Mouse (Mus musculus): ENCODE results near the gene Slc1a5.

The Slc1a5 gene

DNA sequence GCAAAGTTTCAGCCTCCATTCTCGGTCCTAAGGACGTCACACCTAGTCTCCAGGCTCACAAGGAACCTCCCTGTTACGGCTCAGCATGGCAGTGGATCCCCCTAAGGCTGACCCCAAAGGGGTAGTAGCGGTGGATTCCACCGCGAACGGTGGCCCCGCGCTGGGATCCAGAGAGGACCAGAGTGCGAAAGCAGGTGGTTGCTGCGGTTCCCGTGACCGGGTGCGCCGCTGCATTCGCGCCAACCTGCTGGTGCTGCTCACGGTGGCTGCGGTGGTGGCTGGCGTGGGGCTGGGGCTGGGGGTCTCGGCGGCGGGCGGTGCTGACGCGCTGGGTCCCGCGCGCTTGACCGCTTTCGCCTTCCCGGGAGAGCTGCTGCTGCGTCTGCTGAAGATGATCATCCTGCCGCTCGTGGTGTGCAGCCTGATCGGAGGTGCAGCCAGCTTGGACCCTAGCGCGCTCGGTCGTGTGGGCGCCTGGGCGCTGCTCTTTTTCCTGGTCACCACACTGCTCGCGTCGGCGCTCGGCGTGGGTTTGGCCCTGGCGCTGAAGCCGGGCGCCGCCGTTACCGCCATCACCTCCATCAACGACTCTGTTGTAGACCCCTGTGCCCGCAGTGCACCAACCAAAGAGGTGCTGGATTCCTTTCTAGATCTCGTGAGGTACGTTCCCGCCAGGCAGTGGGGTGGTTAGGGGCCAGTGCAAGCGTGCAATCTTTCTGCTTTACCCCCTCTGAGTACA lies 845 bp downstream of the Slc1a5 start:
- CTCF ChIA-PET: no interaction called here

DNA sequence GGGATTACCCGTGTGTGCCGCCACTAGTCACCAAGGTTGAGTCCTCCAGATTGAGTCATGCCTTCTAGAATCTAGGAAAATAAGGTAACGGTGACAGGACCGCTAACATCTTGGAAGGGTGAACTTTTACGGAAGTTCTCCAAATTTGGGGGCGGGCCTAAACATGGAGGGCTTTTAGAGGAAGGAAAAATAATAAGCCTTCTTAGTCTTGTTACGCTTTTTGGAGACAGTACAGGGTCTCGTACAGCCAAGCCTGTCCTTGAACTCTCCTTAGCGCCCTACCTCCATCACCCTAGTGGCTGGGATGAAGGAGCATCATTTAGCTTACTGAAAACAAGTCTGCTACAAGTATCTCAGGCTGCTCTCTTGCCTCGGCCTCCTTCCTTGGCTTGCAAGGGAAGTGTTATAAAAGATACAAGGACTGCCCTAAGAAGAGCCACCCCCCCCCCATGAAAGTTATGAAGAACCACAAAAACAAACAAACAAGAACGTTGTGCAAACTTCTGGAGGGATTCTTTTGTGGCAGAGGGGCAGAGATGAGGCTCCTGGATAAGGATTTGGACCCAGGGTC lies 1.5 kb downstream of the Slc1a5 start:
- CTCF ChIA-PET: no interaction called here

DNA sequence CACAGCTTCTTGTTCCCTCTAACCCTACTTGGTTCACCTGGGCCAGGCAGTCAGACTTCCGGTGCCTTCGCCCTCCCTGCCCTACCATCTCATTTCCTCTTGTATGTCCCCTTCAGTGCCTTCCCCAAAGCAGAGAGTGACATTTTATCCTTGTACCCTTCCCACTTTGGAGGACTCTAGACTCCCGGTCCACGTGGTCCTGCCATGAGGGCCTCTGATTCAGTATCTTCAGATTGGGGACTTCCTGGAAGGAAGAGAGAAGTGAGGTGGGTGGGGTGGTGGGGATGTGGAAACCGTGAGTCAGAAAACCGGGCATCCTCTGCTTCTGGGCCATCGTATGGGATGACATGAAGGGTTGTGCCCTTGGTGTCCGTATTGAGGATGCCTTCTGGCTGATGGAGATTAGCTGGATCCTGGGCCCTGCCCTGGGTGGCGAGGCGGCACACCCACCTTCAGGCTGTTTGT lies 2.1 kb downstream of the Slc1a5 start:
- CTCF ChIA-PET: no interaction called here

DNA sequence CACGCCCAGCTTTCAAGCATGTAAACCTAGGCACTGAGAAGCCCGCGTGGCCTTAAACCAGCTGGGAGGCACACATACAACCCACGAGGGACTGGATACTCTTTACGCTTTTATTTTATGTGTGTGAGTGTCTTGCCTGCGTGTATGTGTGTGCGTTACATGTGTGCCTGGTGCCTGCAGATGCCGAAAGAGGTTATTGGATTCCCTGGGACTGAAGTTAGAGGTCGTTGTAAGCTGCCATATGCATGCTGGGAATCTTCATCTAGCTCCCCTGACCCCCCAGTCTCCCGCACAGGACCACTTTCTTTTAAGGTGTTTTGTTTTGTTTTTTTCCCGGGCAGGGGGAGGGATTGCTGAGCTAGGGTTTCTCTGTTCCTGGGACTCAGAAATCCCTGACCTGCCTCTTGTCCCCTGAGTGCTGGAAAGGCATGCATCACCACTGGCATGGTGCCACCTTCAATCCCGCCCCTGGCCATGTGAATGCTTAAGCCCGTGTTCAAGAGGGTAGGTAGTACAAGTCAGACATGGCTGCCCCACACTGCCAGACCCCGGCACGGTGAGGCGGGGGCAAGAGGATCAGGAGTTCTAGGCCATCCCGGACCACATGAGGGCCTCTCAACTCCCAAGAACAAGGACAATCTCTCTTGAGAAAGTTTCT lies 2.7 kb downstream of the Slc1a5 start:
- CTCF ChIA-PET: no interaction called here

DNA sequence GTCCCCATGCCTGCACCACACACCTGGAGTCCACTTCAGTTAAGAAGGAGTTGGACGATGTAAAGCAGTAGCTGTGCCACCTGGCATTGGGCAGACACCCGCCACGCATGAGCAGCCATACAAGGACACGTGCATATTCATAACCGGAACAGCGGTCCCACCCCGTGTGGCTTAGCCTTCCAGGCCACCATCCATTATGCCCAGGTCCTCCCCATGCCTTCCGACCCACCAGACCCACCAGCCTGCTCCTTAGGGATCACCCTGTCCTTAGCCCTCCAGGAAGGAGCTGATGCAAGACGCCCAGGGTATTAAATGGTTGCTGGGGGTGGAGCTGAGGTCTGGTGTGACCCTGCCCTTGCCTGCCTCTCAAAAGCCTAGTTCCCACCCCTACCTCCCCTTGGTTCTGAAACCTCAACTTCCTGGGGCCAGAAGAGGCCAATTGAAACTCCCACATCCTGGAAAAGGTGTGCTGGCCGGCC lies 3.4 kb downstream of the Slc1a5 start:
- CTCF ChIA-PET: no interaction called here

DNA sequence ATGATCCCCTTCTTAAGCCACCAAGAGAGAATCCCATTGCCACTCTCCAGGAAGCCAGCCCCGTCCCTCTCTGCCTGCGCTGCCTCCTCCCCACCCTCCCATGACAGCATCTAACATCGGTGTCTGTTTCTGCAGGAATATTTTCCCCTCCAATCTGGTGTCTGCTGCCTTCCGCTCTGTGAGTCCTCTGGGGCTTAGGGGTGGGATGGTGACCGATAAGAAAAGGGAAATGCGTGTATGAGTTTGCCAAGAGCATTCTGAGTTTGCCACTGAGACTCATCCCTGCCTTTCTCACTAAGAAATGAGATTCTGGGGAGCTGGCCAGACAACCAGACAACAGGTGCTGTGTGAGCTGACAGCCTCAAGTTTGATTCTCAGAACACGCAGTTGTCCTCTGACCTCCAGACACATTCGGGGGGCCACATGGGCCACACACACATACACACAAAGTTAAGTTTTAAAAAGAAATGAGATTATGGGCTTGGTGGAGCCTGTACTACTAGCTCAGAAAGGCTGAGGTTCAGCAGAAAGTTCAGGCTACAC lies 4.5 kb downstream of the Slc1a5 start:
- CTCF ChIA-PET: no interaction called here

DNA sequence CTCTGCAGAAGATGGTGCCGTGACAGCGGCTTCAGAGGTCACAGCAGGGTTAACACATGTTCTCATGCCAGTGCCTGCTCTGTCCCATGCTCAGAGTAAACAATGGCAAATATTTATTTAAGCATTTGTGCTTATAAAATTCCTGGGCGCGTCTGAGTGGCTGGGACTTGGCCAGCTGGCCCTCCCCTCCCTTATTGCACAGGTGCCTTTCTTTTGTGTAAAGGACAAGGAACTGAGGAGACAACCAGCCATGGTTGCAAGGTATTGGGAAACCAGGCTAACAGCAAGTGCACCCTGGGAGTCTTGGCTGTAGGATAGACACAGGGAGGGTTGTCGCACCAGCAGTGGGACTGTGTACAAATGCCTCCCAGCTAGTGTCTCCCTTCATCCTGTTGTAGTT lies 11.2 kb downstream of the Slc1a5 start:
- CTCF ChIA-PET: interaction anchor here (0.6 kb wide), 1 partner anchor 177 kb away, joined by 6 read pairs; no protein-coding TSS in a partner anchor

DNA sequence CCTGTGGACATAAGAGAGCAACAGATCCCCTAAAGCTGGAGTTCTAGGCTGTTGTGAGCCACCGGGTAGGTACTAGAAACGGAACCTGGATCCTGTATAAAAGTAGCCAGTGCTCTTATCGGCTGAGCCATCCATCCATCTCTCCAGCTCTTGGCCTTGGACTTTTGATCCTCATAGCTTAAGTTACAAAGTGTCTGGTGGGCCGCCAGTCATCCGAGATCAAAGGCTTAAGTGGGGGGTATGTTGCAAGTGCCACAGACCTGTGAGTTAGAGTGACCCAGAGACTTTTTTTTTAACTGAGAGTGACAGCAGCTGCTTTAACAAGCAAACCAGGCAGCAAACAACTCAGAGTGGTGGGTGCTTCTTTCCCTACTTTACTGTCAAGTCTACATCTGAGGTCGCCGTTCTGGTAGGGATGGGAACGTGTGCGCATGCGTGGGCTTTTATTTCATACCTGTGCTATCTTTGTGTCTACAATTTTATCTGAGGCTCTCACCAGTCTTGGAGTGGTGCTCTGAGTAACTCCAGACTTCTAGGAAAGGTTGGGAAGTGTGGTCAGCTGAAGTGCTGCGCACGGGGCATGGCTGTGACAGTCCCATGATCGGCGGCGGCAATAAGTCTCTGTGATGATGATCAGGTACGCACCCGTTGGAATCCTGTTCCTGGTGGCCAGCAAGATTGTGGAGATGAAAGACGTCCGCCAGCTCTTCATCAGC lies 12.0 kb downstream of the Slc1a5 start:
- CTCF ChIA-PET: interaction anchor here (0.6 kb wide), 2 partner anchors 71 to 176 kb away, joined by 3 to 6 read pairs; no protein-coding TSS in a partner anchor

DNA sequence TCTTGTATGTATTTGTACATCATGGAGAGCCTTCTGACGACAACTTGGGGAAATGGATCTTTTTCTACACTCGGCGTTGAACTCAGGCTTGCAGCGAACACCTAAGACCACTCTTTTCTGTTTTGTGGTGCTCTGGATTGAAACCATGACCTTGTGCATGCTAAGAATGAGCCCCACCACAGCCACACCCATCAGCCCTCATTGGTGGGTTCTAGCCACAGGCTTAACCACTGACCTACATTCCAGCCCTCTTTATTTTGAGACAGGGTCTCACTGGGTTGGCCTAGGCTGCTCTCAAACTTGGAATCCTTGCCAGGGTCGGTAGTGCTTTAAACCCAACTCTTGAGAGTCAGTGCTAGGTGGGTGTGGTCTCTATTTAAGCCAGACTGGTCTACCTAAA lies 13.7 kb downstream of the Slc1a5 start:
- CTCF ChIA-PET: no interaction called here

DNA sequence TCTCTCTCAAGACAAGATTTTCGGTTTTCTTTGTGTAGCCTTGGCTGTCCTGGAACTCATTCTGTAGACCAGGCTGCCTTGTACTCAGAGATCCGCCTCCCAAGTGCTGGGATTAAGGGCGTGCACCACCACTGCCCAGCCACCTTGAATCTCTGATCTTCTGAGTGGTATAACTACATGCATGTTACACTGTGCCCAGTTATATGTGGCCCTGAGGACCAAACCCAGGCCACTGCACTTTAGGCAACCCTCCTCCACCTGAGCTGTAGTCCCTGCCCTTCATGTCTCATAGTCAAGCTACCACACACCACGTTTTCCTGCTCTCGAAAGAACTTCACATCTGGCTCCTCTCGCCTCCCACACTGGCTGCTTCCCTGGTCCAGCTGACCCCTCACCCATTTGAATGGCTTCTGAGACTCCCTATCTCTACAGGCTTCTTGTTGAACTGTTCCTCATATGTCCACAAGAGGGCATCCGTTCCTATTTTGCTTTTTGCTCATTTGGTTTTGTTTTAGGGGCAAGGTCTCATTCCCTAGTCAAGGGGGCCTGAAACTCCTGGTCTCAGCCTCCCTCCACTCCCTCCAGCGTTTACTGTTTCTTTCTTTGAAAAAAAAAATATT lies 23.4 kb downstream of the Slc1a5 start:
- CTCF ChIA-PET: no interaction called here

DNA sequence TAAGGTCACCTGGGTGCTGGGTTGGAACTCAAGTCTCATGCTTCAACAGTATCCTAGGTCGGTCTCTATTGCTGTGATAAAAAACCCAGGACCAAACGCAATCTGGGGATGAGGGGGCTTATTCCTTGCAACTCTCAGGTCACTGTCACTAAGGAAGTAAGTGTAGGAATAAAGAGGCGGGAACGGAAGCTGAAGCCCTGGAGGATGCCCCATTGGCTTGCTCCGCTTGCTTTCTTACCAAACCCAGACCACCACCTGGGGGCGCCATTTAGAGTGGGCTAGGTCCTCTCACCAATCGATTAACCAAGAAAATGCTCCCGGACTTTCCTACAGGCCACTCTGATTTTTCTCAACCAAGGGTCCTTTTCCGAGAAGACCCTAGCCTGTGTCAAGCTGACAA lies 26.8 kb downstream of the Slc1a5 start:
- CTCF ChIA-PET: interaction anchor here (0.5 to 1.0 kb wide), 6 partner anchors 62 to 184 kb away, joined by 3 to 16 read pairs (median 8); no protein-coding TSS in a partner anchor

DNA sequence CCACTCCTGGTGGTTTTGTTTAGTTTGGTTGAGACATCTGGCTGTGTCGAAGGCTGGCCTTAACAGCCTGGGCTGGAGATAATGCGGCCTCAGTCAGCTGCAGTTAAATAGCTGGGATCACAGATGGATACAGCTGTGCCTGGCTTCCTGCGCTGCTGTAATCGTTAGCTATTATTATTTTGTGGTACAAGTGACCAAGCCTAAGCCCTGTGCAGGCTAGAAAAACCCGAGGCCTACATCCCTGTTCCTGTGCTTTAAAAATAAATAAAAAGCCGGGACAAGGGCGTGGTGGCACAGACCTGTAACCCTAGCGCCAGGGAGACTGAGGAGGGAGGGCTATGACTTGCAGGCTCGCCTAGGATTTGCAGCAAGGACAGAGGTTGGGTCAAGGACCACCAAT lies 27.5 kb downstream of the Slc1a5 start:
- CTCF ChIA-PET: interaction anchor here (0.9 to 1.0 kb wide), 2 partner anchors 172 to 185 kb away, joined by 3 to 6 read pairs; no protein-coding TSS in a partner anchor

DNA sequence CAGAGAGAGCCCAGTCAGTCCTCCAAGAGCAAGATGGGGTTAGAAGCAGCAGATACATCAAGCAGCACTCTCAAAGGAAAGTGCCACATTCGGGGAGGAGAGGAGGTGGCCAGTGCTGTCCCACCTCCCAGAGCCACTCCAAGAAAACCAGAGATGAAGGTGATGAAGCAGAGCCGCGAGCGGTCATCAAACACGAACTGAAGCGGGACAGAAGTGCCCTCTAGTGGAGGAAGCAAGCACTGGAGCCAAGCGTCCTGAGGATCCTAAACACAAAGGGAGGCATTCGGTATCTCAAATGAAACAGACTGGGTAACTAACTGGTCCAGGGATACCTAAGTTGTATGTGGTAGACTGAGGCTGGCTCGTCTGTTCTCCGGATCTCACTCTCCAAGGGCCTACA lies 28.6 kb downstream of the Slc1a5 start:
- CTCF ChIA-PET: interaction anchor here (0.6 to 1.4 kb wide), 3 partner anchors 27 to 86 kb away, joined by 3 read pairs; no protein-coding TSS in a partner anchor

DNA sequence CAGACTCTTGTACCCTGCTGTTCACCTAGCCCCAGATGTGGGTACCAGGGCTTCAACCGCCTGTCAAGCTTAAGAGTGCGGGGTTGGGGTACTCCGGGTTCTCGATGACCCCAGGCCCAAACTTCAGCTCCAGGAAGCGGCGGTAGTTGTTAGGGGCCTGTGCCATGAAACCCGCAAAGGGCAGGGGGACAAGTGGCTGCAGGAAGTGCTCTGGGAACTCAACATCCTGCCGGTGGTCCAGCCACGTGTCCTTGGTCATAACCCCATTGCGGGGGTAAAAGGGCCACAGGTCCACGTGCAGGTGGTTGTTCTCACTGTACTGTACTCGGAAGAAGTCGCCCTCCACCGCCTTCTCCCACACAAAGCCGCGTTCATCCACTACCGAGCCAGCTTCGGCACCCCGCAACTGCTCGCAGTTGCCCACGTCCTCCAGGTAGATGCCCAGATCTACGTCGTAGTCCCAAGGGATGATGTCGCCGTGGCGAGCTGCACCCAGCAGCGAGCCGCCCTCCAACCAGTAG lies 29.3 kb downstream of the Slc1a5 start:
- CTCF ChIA-PET: interaction anchor here (0.6 to 1.4 kb wide), 2 partner anchors 27 to 85 kb away, joined by 3 read pairs; no protein-coding TSS in a partner anchor

DNA sequence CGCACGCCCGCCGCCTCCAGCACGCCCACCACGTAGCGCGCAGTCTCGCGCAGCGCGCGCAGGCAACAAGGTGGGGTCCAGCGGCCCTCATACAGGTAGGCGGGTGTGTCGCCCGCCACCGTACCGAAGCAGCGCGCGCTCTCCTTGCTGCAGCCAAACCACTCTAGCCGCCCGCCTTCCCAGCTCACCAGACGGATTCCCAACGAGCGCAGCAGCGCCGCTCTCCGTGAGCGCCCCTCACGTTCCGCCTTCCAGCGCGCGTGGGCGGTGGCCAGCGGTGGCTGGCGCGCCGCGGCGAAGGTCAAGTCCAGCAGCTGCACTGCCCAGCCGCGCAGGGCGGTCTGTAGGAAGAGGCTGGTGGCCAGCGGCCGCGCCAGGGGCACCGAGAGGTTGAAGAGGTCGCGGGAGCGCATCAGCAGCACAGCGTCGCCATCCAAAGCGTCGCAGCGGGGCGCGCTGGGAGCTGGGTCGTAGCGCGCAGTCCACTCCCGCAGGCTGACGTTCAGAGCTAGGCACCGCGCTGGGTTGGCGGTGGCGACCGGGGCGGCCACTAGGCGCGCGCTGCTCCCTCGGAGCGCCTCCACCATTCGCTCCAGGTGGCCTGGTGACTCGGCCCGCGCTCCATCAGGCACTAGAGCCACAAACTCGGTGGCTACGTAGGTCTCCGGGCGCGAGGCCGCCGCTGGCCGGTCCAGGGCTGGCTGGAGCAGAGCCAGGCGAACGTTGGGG lies 29.9 kb downstream of the Slc1a5 start:
- CTCF ChIA-PET: interaction anchor here (1.4 kb wide), 1 partner anchor 26 kb away, joined by 3 read pairs; no protein-coding TSS in a partner anchor

DNA sequence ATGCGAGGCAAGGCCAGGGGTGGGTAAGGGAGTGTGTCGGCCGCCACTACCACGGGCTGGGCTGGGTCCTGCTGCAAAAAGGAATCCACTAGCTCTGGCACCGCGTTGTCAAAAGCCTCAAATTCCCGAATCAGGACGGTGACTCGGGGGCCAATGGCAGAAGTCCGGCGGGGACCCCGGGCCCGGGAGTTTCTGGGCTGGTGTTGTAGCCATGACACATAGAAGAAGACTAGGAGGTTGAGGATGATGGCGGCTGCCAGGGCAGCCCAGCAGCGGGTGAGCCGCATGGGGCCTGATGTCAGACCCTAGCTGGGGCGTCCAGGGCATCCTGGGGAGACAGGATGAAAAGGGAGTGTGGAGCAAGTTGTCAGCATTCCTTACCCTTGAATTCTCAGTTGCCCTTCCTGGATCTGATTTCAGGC lies 30.5 kb downstream of the Slc1a5 start:
- CTCF ChIA-PET: no interaction called here

DNA sequence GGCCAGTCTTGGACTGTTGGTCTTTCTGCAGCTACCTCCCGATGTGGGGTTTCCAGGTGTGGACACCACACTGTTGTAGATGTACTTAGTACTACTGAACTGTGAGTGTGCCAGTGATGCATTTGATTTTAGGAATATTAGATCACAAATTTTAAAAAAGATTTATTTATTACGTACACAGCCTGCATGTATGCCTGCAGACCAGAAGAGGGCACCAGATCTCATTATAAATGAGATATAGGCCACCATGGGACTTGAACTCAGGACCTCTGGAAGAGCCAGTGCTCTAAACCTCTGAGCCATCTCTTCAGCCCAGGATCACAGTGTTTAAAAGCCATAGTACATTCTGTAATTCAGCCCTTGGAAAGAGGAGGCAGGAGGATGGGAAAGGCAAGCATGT lies 31.4 kb downstream of the Slc1a5 start:
- CTCF ChIA-PET: no interaction called here

DNA sequence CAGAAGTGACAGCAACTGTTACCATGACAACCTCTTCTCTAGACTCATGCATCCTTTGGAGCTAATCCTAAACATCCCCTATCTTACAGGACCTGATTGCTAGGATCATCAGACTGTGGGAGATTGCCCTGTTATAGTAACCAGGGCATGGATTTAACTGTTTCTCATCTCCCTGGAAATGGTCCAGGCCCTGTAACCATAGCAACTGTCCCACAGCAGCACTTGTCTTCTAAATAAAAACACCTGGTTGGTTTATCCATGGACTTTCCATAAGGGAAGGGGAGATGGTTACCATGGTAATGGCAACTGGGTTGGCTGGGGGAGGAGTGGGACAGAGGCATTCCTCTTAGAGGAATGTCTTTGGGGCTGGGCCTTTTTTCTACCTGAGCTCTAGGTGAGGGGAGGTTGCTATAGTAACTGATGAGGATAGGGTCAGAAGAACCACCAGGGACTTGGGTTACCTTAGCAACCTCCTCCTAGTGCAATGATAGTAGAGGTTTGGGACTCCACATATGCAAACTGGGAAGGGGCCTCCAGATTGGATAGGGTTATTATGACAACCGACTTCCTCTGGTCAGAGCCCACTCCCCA lies 34.3 kb downstream of the Slc1a5 start, which contains the start of gene Strn4:
Strn4 (plus strand) TSS at position 539 of the 591 bp plus-strand sequence.
- CTCF ChIA-PET: interaction anchor here (0.5 to 0.6 kb wide), 2 partner anchors 36 to 151 kb away, joined by 3 read pairs; no protein-coding TSS in a partner anchor

DNA sequence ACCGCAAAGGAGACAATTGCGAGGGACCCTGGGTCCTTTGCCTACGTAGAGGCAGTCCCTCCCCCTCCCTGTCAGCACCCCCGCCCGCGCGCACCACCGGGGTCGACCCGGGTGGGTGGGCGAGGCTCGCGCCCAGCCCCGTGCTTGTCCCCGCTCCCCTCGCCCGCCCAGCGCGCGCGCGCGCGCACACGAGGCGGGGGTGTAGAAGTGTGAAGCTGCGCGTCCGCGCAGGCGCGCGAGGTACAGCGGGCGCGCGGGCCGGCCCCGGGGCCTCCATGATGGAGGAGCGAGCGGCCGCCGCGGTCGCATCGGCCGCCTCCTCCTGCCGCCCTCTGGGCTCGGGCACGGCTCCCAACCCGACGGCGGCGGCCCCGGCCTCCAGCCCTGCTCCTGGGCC lies 34.9 kb downstream of the Slc1a5 start:
- CTCF ChIA-PET: interaction anchor here (0.6 kb wide), 1 partner anchor 192 kb away, joined by 4 read pairs; no protein-coding TSS in a partner anchor

Measured in spleen, embryonic (tissue).